Mouse (Mus musculus) heart, embryonic 16.5 days (tissue): ENCODE measurements at regions not wholly inside any gene's neighbourhood (a gene's known extent, or its start where the extent isn't known, plus 50 kb on each side); places are given as distances from the start of the nearest gene placed in this dataset.

ENCODE experiments used
- ATAC-seq: fragments of 200-750 bp; cut with Nextera tagmentation; replicated peaks from 2 replicates; pipeline ENCODE4 v1.8.0; 2017; ENCODE audit warnings: moderate number of reproducible peaks; ENCODE audit not compliant: insufficient read depth, low FRiP score; ENCODE audit errors: extremely low read depth
- H3K27ac ChIP-seq: fragments of 300-500 bp; sonication (generic); 2 replicates; pipeline ENCODE4 v1.5.1; 2014; ENCODE audit warnings: mild to moderate bottlenecking, low read length, control low read depth, moderate library complexity
- H3K27me3 ChIP-seq: fragments of 300-500 bp; sonication (generic); 2 replicates; pipeline ENCODE4 v1.6.1; 2014; ENCODE audit warnings: low read length, mixed read lengths; ENCODE audit not compliant: control insufficient read depth, insufficient read depth
- H3K36me3 ChIP-seq: fragments of 300-500 bp; sonication (generic); 2 replicates; pipeline ENCODE4 v1.6.1; 2014; ENCODE audit not compliant: control insufficient read depth, insufficient read depth
- H3K4me1 ChIP-seq: fragments of 300-500 bp; sonication (generic); 2 replicates; pipeline ENCODE4 v1.6.1; 2014; ENCODE audit warnings: low read length, mixed read lengths; ENCODE audit not compliant: control insufficient read depth, insufficient read depth
- H3K4me2 ChIP-seq: fragments of 300-500 bp; sonication (generic); 2 replicates; pipeline ENCODE4 v1.6.1; 2014; ENCODE audit warnings: low read depth, mild to moderate bottlenecking, control low read depth, low read length
- H3K4me3 ChIP-seq: fragments of 300-500 bp; sonication (generic); 2 replicates; pipeline ENCODE4 v1.5.1; 2014; ENCODE audit warnings: mild to moderate bottlenecking, control low read depth, low read length
- H3K9ac ChIP-seq: fragments of 300-500 bp; sonication (generic); 2 replicates; pipeline ENCODE4 v1.6.1; 2014; ENCODE audit warnings: low read length, control low read depth
- H3K9me3 ChIP-seq: fragments of 300-500 bp; sonication (generic); replicated peaks from 2 replicates; pipeline ENCODE4 v1.6.1; 2016; ENCODE audit warnings: low read length; ENCODE audit not compliant: control insufficient read depth
- WGBS: fragments of 180-500 bp; shearing (Covaris S2); extraction: QIAGEN DNeasy Blood & Tissue Kit; methylation state at CpG from one replicate; pipeline ENCODE4 v1.1.7; 2014; 5-methylcytosine and 5-hydroxymethylcytosine counted together

- no peaks in the 10 kb centered on the region for H3K27me3 ChIP-seq
- no peaks in the 10 kb centered on the region for H3K36me3 ChIP-seq
- no peak for ATAC-seq
- no peak overlapping the region for H3K9ac ChIP-seq
- H3K4me3 ChIP-seq: no peak overlapping the region
- no peaks in the 10 kb centered on the region for H3K9me3 ChIP-seq
- 63% methylated on average over 6 of the region's 6 CpGs for WGBS
- no peaks in the 10 kb centered on the region for H3K4me1 ChIP-seq
- H3K27ac ChIP-seq: no peak overlapping the region
- no peak overlapping the region for H3K4me2 ChIP-seq
Measured at GRCm38 (mm10) chr3:69953674-69954329, 53.6 kb upstream of the Otol1 start.

- no peak; the same call in 1 of the 2 replicates for ATAC-seq
- H3K27ac ChIP-seq: no peak overlapping the region
- H3K27me3 ChIP-seq: no peaks in the 10 kb centered on the region
- H3K36me3 ChIP-seq: no peaks in the 10 kb centered on the region
- H3K4me1 ChIP-seq: no peaks in the 10 kb centered on the region
- no peak overlapping the region for H3K4me2 ChIP-seq
- WGBS: 67% methylated on average over 8 of the region's 8 CpGs
- H3K9me3 ChIP-seq: no peaks in the 10 kb centered on the region
- H3K4me3 ChIP-seq: no peak overlapping the region
- H3K9ac ChIP-seq: no peak overlapping the region
Measured at GRCm38 (mm10) chr3:69922792-69923418, 63.2 kb upstream of the Sptssb start.

GRCm38 (mm10) chr3:69912859-69913258 lies 53.1 kb upstream of the Sptssb start:
- WGBS: 22% methylated on average over 14 of the region's 14 CpGs
- peak; percentile 69 for ATAC-seq
- no peaks in the 10 kb centered on the region for H3K9me3 ChIP-seq
- no peak overlapping the region for H3K9ac ChIP-seq
- H3K27ac ChIP-seq: no peak overlapping the region
- H3K36me3 ChIP-seq: no peaks in the 10 kb centered on the region
- H3K4me2 ChIP-seq: peak overlapping the region; percentile 18
- no peak overlapping the region for H3K4me3 ChIP-seq
- no peaks in the 10 kb centered on the region for H3K27me3 ChIP-seq
- no peaks in the 10 kb centered on the region for H3K4me1 ChIP-seq

GRCm38 (mm10) chr3:69910073-69910472 lies 50.3 kb upstream of the Sptssb start:
- no peaks in the 10 kb centered on the region for H3K4me1 ChIP-seq
- no peaks in the 10 kb centered on the region for H3K27me3 ChIP-seq
- no peak for ATAC-seq
- H3K4me3 ChIP-seq: no peak overlapping the region
- H3K27ac ChIP-seq: no peak overlapping the region
- H3K9ac ChIP-seq: no peak overlapping the region
- WGBS: 86% methylated on average over 8 of the region's 8 CpGs
- no peak overlapping the region for H3K4me2 ChIP-seq
- no peaks in the 10 kb centered on the region for H3K36me3 ChIP-seq
- H3K9me3 ChIP-seq: no peaks in the 10 kb centered on the region
